Mouse (Mus musculus): ENCODE data around the gene Ccdc80.

Ccdc80 gene

DNA sequence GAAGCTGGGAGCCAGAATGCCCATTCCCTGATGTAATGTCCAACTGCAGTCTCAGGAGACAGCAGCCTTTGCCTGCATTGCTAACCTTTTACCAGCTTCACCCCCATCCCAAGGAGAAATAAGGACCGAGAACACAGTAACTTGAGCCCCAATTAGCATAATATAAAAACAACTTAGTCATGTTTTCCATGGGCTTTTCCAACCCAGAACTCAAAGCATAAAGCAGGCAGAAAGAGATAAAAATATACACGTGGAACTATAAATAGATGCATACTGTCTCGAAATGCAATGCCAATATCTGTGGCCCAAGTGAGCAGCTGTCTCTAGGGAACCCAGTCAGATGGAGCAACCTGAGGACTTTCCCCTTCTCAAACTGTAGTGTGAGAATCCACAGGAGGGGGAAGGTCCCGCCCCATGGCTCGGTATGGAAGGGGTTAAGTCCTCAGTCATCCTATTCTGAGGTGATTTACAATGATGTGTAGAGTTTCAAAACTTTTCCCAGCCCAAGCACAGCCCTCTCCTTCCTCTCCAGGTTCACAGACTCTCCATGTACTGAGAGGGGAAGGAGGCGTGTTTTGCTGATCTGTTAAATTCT, at the start of gene Ccdc80:
Gene Ccdc80 (plus strand): TSS at position 266 of the 595 bp plus-strand sequence.
- in situ Hi-C loops (cut with MboI; ENCODE audit: unreplicated experiment in 2 of 2) = no loop called here

DNA sequence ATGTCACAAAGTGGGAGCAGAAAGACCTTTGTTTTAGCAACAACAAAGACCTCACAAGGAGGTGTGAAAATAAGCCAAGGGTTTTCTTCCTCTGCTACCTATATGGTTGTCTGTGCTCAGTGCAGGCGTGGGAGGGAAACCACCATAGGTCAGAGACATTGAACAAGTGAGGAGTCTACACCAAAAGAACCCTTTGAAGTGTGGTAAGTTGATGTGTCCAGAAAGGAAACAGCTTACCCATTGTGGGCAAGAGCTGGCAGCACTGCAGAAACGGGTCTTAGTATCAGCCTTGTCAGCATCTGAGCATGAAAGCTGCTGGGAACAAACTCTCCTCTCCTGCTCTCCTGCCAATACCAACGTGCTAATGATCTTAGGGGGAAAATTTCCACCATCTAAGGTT, 48.4 kb upstream of the Ccdc80 start:
- in situ Hi-C loops (cut with MboI; ENCODE audit: unreplicated experiment in 2 of 2) = no loop called here

DNA sequence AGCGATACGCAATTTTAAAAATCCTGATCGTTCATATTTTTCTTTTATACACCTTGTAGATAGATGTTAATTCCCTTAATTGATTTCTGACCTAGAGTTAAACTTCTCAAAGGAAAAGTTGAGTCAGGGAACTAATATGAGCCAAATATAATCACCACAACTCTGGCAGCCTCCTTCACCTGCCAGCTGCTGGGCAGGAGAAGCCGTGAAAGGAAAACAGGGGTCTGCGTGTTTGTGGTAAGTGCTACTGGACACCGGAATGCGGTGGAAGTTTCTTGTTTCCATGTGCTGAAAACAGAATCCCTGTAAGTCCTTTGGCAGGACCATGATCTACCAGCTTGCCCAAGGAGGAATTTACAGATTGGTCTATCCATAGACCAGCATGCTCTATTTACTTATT, 36.0 kb upstream of the Ccdc80 start:
- in situ Hi-C loops (cut with MboI; ENCODE audit: unreplicated experiment in 2 of 2) = no loop called here

GRCm38 (mm10) chr16:45057922-45058321, 35.3 kb upstream of the Ccdc80 start:
- in situ Hi-C loops (cut with MboI; ENCODE audit: unreplicated experiment in 2 of 2) = no loop called here

DNA sequence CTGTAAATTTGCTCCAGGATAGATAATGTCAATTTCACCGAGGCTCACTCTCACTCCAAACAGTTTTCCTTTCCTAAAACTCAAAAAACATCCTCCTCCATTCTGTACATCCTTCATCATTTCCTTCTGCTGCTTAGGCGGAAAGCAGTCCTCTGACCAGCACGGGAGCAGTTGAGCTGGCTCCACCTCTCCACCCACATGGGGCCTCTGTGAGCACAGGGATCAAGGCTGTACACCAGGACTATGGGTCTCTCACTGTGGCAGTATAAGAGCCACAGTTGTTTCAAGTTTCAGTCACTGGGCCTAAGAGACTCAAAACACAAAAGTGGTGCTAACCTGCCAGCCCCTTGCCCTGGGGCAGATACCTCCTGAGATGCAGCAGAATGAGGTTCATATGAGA, 32.1 kb upstream of the Ccdc80 start:
- in situ Hi-C loops (cut with MboI; ENCODE audit: unreplicated experiment in 2 of 2) = no loop called here

DNA sequence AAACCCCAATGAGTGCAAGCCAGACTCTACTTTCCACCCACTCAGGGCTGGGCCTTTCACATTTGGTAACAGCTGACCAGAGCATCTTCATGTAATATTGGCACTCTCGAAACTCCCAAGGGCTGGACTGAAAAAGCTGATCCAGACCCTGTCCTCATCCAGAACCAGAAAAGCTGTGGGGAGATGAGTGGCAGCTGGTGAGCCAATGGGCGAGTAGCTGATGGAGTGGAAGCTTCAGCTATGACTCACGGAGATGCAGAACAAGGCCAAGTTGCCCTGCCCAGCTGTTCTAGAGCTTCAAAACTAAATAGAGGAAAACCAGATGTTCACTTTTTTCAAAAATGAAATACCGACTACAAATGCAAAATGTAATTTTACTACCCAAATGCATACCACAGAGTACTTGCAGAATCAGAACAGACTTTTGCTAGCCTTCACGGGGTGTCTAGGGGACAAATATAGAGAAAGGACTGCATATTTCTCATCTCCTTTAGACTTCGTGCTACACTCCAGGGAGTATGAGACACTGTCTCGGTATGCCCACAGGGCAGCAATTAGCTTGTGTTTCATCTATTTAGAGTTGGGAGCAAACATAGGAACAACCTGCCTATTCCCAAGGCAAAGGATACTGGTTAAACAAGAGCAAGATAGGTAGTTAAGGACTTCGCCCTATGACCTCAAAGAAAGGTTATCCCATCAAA, 22.7 kb upstream of the Ccdc80 start:
- in situ Hi-C loops (cut with MboI; ENCODE audit: unreplicated experiment in 2 of 2) = no loop called here

GRCm38 (mm10) chr16:45071424-45071823, 21.8 kb upstream of the Ccdc80 start:
- in situ Hi-C loops (cut with MboI; ENCODE audit: unreplicated experiment in 2 of 2) = no loop called here

GRCm38 (mm10) chr16:45077517-45078080, 15.6 kb upstream of the Ccdc80 start:
- in situ Hi-C loops (cut with MboI; ENCODE audit: unreplicated experiment in 2 of 2) = no loop called here

- in situ Hi-C loops (cut with MboI; ENCODE audit: unreplicated experiment in 2 of 2) = no loop called here
Measured at GRCm38 (mm10) chr16:45079322-45079721, 13.9 kb upstream of the Ccdc80 start.

GRCm38 (mm10) chr16:45088842-45089241, 4.4 kb upstream of the Ccdc80 start:
- in situ Hi-C loops (cut with MboI; ENCODE audit: unreplicated experiment in 2 of 2) = loop anchor here (5.0 to 10.0 kb wide), 5 partner anchors 324 to 607 kb away; partner anchors contain the start of genes Nepro (in 2 of the 2) and Cd200r1 (in 1 of the 2)

- in situ Hi-C loops (cut with MboI; ENCODE audit: unreplicated experiment in 2 of 2) = no loop called here
Measured at GRCm38 (mm10) chr16:45090005-45090404, 3.2 kb upstream of the Ccdc80 start.

GRCm38 (mm10) chr16:45094136-45094756, 1.0 kb downstream of the Ccdc80 start:
- in situ Hi-C loops (cut with MboI; ENCODE audit: unreplicated experiment in 2 of 2) = no loop called here

DNA sequence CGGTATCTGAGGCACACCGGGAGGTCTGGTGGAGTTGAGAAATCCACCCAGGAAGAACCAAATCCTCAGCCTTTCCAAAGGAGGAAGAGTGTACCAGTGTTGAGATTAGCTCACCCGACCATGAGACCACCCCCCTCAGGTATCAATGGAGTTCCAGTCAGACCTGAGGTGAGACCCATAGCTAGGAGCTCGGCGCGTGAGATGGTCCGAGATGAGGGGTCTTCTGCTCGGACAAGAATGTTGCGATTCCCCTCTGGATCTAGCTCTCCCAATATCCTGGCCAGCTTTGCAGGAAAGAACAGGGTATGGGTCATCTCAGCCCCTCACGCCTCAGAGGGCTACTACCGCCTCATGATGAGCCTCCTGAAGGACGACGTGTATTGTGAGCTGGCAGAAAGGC, 1.8 kb downstream of the Ccdc80 start:
- in situ Hi-C loops (cut with MboI; ENCODE audit: unreplicated experiment in 2 of 2) = no loop called here

DNA sequence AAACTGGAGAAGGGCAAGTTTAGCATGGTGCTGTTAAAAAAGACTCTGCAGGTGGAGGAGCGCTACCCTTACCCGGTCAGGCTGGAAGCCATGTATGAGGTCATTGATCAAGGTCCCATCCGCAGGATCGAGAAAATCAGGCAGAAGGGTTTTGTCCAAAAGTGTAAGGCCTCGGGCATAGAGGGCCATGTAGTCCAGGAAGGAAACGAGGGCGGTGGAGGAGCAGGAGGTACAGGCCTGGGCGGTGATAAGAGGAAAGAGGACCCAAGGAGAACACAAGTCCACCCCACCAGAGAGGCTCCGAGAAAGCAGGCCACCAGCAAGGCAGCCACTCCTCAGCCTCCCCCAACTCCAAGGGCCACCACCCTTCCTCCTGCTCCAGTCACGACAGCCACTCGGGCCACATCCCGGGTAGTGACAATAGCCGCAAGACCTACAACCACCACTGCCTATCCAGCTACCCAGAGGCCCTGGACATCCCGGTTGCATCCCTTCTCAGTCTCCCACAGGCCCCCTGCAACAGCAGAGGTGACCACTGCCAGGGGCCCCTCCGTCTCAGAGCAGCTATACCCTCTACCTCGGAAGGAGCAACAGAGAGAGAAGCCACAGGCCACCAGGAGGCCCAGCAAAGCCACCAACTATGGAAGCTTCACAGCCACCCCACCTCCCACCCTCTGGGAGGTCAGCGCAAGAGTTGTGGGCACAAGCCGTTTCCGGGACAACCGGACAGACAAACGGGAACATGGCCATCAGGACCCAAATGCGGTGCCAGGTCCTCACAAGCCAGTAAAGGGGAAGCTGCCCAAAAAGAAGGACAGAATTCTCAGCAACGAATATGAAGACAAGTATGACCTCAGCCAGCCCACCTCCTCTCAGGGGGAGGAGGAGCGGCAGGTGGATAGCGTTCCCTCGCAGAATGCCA, 2.6 kb downstream of the Ccdc80 start:
- in situ Hi-C loops (cut with MboI; ENCODE audit: unreplicated experiment in 2 of 2) = no loop called here

GRCm38 (mm10) chr16:45097467-45097866, 4.3 kb downstream of the Ccdc80 start:
- in situ Hi-C loops (cut with MboI; ENCODE audit: unreplicated experiment in 2 of 2) = no loop called here

GRCm38 (mm10) chr16:45098186-45098885, 5.1 kb downstream of the Ccdc80 start:
- in situ Hi-C loops (cut with MboI; ENCODE audit: unreplicated experiment in 2 of 2) = no loop called here

- in situ Hi-C loops (cut with MboI; ENCODE audit: unreplicated experiment in 2 of 2) = no loop called here
Measured at GRCm38 (mm10) chr16:45098886-45099210, 5.6 kb downstream of the Ccdc80 start.

GRCm38 (mm10) chr16:45100892-45101291, 7.7 kb downstream of the Ccdc80 start:
- in situ Hi-C loops (cut with MboI; ENCODE audit: unreplicated experiment in 2 of 2) = no loop called here

DNA sequence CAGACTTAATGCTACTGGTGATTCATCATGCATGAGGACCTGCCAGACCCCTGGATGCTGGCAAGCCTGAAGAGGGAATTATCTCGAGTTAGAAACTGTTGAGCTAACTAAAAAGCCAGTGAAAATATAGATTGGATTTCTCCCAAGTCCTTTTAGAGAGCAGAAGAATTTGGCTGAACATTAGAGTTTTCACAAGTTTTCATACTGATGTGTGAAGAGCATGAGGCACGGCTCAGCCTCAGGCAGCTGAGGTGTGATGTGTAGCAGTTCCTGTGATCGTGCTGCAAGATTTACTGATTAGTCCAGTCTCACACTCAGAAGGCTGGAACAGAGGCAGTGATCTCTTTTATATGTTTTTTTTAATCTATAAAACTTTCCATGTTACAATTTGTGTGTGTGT, 11.8 kb downstream of the Ccdc80 start:
- in situ Hi-C loops (cut with MboI; ENCODE audit: unreplicated experiment in 2 of 2) = no loop called here

Measured in v-Abl transformed pro-B cells (cell line).